Mouse (Mus musculus) ES-Bruce4 (cell line): Measurements from ENCODE around the gene St14.

ENCODE experiments used
- CTCF ChIP-seq: IDR thresholded peaks from one replicate; pipeline ENCODE4 v1.8.1; 2011; ENCODE audit warnings: low read depth, low read length
- EP300 ChIP-seq: IDR thresholded peaks from 2 replicates; pipeline ENCODE4 v1.6.1; 2011; ENCODE audit warnings: low read depth, low read length; ENCODE audit not compliant: insufficient read depth
- POLR2A ChIP-seq: IDR thresholded peaks from one replicate; pipeline ENCODE4 v1.8.1; 2011; ENCODE audit warnings: low read length; ENCODE audit not compliant: insufficient read depth

DNA sequence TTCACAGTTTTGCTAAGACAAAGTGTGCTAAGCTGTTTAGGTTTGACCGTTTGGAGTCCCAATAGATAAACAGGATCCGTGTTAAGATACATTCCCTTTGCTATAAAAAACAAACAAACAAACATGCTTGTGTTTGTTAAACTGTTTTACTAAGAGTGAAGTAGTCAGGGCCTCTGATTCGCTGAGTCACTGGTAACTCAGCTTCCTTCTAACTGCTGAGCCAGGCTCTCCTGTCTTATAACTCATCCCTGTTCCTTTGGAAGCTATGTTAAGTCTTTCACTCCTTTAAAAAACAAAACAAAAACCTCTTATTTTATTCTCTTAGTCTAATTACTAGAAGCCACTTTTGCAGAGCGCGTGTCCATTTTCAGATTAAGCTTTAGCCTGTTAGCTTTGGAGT lies 59.4 kb downstream of the St14 start:
- TF ChIP-seq CTCF (no peak), EP300 (no peak), POLR2A (no peak)
